Mouse (Mus musculus) spleen, adult 2 months (tissue): ENCODE results near the gene Ier5.

Experiments
- CTCF ChIP-seq: fragments of 200-500 bp; IDR thresholded peaks from 2 replicates; pipeline ENCODE4 v1.5.1; 2011; ENCODE audit warnings: mild to moderate bottlenecking, inconsistent platforms; ENCODE audit not compliant: insufficient read depth, insufficient read length, insufficient replicate concordance; ENCODE audit errors: extremely low read depth
- POLR2A ChIP-seq: fragments of 200-500 bp; IDR thresholded peaks from 2 replicates; pipeline ENCODE4 v1.6.1; 2011; ENCODE audit warnings: low read depth, low read length, inconsistent platforms

DNA sequence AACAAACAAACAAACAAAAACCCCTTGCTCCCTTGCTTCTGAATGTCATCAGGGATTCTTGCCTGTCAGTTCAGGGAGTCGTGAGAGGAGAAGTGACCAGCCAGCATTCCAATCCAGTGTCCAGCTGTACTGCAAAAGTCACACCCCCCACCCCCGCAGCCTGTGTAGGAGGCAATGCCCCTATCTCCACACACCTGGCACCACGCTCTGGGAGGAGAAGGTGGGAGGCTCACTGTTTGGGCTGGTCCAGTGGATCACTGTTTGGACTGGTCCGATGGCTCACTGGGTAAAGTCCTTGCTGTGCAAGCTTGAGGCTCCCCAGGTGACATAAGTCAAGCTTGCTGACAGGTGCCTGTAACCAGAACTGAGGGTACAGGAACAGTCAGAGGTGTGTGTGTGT lies 12.7 kb upstream of the Ier5 start:
- TF ChIP-seq CTCF, result no peak
- TF ChIP-seq POLR2A, result no peak
